Mouse (Mus musculus) midbrain, embryonic 16.5 days (tissue): ENCODE results near the gene Cd81. TPM values are rescaled to one million over a fixed set of nuclear protein-coding genes. Genes with fewer than 3 reads are reported as not detected.

Experiments used
- ATAC-seq: fragments of 200-750 bp; cut with Nextera tagmentation; 2 replicates; pipeline ENCODE4 v1.8.0; 2017; ENCODE audit warnings: moderate TSS enrichment
- H3K27ac ChIP-seq: fragments of 300-500 bp; sonication (generic); 2 replicates; pipeline ENCODE4 v1.5.1; 2014; ENCODE audit warnings: mild to moderate bottlenecking, low read length, mixed read lengths
- H3K27me3 ChIP-seq: fragments of 300-500 bp; sonication (generic); 2 replicates; pipeline ENCODE4 v1.6.1; 2014; ENCODE audit warnings: low read depth, low read length, mixed read lengths; ENCODE audit not compliant: control insufficient read depth, insufficient read depth
- H3K36me3 ChIP-seq: fragments of 300-500 bp; sonication (generic); 2 replicates; pipeline ENCODE4 v1.6.1; 2014; ENCODE audit warnings: mild to moderate bottlenecking, low read length, moderate library complexity, mixed read lengths; ENCODE audit not compliant: control insufficient read depth, insufficient read depth
- H3K4me1 ChIP-seq: fragments of 300-500 bp; sonication (generic); 2 replicates; pipeline ENCODE4 v1.6.1; 2014; ENCODE audit warnings: mild to moderate bottlenecking, low read length, mixed read lengths; ENCODE audit not compliant: control insufficient read depth, insufficient read depth
- H3K4me2 ChIP-seq: fragments of 300-500 bp; sonication (generic); 2 replicates; pipeline ENCODE4 v1.6.1; 2014; ENCODE audit warnings: mild to moderate bottlenecking, low read length, mixed read lengths
- H3K4me3 ChIP-seq: fragments of 300-500 bp; sonication (generic); 2 replicates; pipeline ENCODE4 v1.5.1; 2014; ENCODE audit warnings: low read depth, mild to moderate bottlenecking, low read length, moderate library complexity, mixed read lengths
- H3K9ac ChIP-seq: fragments of 300-500 bp; sonication (generic); 2 replicates; pipeline ENCODE4 v1.6.1; 2014; ENCODE audit warnings: low read depth, low read length, mixed read lengths
- H3K9me3 ChIP-seq: fragments of 300-500 bp; sonication (generic); replicated peaks from 2 replicates; pipeline ENCODE4 v1.6.1; 2014; ENCODE audit warnings: mild to moderate bottlenecking, low read length, mixed read lengths; ENCODE audit not compliant: control insufficient read depth, poor library complexity, severe bottlenecking
- WGBS: fragments of 180-500 bp; shearing (Covaris S2); extraction: QIAGEN DNeasy Blood & Tissue Kit; methylation state at CpG from one replicate; pipeline ENCODE4 v1.1.7; 2014; 5-methylcytosine and 5-hydroxymethylcytosine counted together
- polyA plus RNA-seq: library from polyadenylated mRNA; unstranded; fragments of >200 nt; fragmentation: Nextera tagmentation; extraction: Ambion mirVana; gene quantifications from 2 replicates; pipeline ENCODE4 v1.2.1, GENCODE M21; 2015

The Cd81 gene
- polyA plus RNA-seq, 1 experiment from 2014 or later, result 411 TPM

- H3K27me3 ChIP-seq, result no peaks in the 10 kb centered on the region
- no peak for ATAC-seq
- peaks cover 14% of the 10 kb centered on the region; the same call in 1 of the 2 replicates for H3K4me1 ChIP-seq
- H3K9me3 ChIP-seq, result no peaks in the 10 kb centered on the region
- no peak overlapping the region for H3K27ac ChIP-seq
- 89% methylated on average over 2 of the region's 2 CpGs for WGBS
- H3K4me3 ChIP-seq, result no peak overlapping the region
- no peak overlapping the region for H3K4me2 ChIP-seq
- H3K9ac ChIP-seq, result no peak overlapping the region
- peaks cover 35% of the 10 kb centered on the region for H3K36me3 ChIP-seq
Measured at GRCm38 (mm10) chr7:143062704-143063103, 10.2 kb downstream of the Cd81 start.

GRCm38 (mm10) chr7:143064226-143064625, 11.7 kb downstream of the Cd81 start:
- Histone ChIP-seq H3K9me3 (no peaks in the 10 kb centered on the region), H3K9ac (no peak overlapping the region), H3K27me3 (no peaks in the 10 kb centered on the region), H3K4me1 (peaks cover 13% of the 10 kb centered on the region), H3K27ac (no peak overlapping the region), H3K4me3 (no peak overlapping the region), H3K4me2 (no peak overlapping the region), H3K36me3 (peaks cover 37% of the 10 kb centered on the region)
- WGBS, result 30% methylated on average over 6 of the region's 6 CpGs
- ATAC-seq, result no peak

- WGBS, result 94% methylated on average over 2 of the region's 2 CpGs
- H3K9ac ChIP-seq, result no peak overlapping the region
- H3K4me1 ChIP-seq, result peaks cover 19% of the 10 kb centered on the region
- no peaks in the 10 kb centered on the region for H3K27me3 ChIP-seq
- peaks cover 37% of the 10 kb centered on the region for H3K36me3 ChIP-seq
- no peak overlapping the region for H3K4me2 ChIP-seq
- H3K4me3 ChIP-seq, result no peak overlapping the region
- no peak for ATAC-seq
- no peaks in the 10 kb centered on the region for H3K9me3 ChIP-seq
- H3K27ac ChIP-seq, result no peak overlapping the region
Measured at GRCm38 (mm10) chr7:143065692-143066091, 13.2 kb downstream of the Cd81 start.

GRCm38 (mm10) chr7:143067469-143067868, 14.9 kb downstream of the Cd81 start:
- H3K4me3 ChIP-seq, result no peak overlapping the region
- no peak overlapping the region for H3K9ac ChIP-seq
- 71% methylated on average over 2 of the region's 2 CpGs for WGBS
- H3K36me3 ChIP-seq, result peaks cover 37% of the 10 kb centered on the region
- H3K9me3 ChIP-seq, result no peaks in the 10 kb centered on the region
- no peak overlapping the region for H3K4me2 ChIP-seq
- H3K4me1 ChIP-seq, result peaks cover 22% of the 10 kb centered on the region
- no peak overlapping the region for H3K27ac ChIP-seq
- no peak for ATAC-seq
- H3K27me3 ChIP-seq, result no peaks in the 10 kb centered on the region

GRCm38 (mm10) chr7:143067897-143068296, 15.4 kb downstream of the Cd81 start:
- peak overlapping the region; percentile 73 for H3K4me2 ChIP-seq
- peak overlapping the region; percentile 69; the same call in 1 of the 2 replicates for H3K9ac ChIP-seq
- ATAC-seq, result no peak
- peaks cover 37% of the 10 kb centered on the region for H3K36me3 ChIP-seq
- H3K27ac ChIP-seq, result peak overlapping the region; percentile 93
- WGBS, result 88% methylated on average over 3 of the region's 3 CpGs
- H3K4me1 ChIP-seq, result peaks cover 22% of the 10 kb centered on the region
- no peaks in the 10 kb centered on the region for H3K27me3 ChIP-seq
- no peaks in the 10 kb centered on the region for H3K9me3 ChIP-seq
- H3K4me3 ChIP-seq, result no peak overlapping the region; the same call in 1 of the 2 replicates

GRCm38 (mm10) chr7:143068316-143068881, 15.9 kb downstream of the Cd81 start:
- 38% methylated on average over 13 of the region's 13 CpGs for WGBS
- peak overlapping the region; percentile 69 for H3K9ac ChIP-seq
- no peaks in the 10 kb centered on the region for H3K27me3 ChIP-seq
- peak overlapping the region; percentile 84 for H3K4me3 ChIP-seq
- peak overlapping the region; percentile 73 for H3K4me2 ChIP-seq
- H3K4me1 ChIP-seq, result peaks cover 22% of the 10 kb centered on the region
- H3K36me3 ChIP-seq, result peaks cover 36% of the 10 kb centered on the region
- H3K27ac ChIP-seq, result peak overlapping the region; percentile 93
- no peaks in the 10 kb centered on the region for H3K9me3 ChIP-seq
- no peak for ATAC-seq

GRCm38 (mm10) chr7:143068882-143069591, 16.5 kb downstream of the Cd81 start, which contains the start of gene Tssc4:
Tssc4 (plus strand) TSS chr7:143069249.
- ATAC-seq, result peak; percentile 98
- under 1% methylated on average over 51 of the region's 51 CpGs for WGBS

GRCm38 (mm10) chr7:143069751-143070400, 17.3 kb downstream of the Cd81 start:
- 14% methylated on average over 30 of the region's 30 CpGs for WGBS
- peak overlapping the region; percentile 99 for H3K4me2 ChIP-seq
- H3K36me3 ChIP-seq, result peaks cover 27% of the 10 kb centered on the region
- peak overlapping the region; percentile 84 for H3K4me3 ChIP-seq
- no peak for ATAC-seq
- peak overlapping the region; percentile 85 for H3K27ac ChIP-seq
- H3K4me1 ChIP-seq, result peaks cover 20% of the 10 kb centered on the region
- peak overlapping the region; percentile 93 for H3K9ac ChIP-seq
- H3K9me3 ChIP-seq, result no peaks in the 10 kb centered on the region
- no peaks in the 10 kb centered on the region for H3K27me3 ChIP-seq

More at GRCm38 (mm10) chr7:143068882-143069591, 16.5 kb downstream of the Cd81 start, which contains the start of gene Tssc4:
- H3K4me3 ChIP-seq, result peak within 1 kb of the TSS; percentile 84
- H3K4me2 ChIP-seq, result peak within 1 kb of the TSS; percentile 99
- no peaks in the 10 kb centered on the region for H3K9me3 ChIP-seq
- H3K4me1 ChIP-seq, result peaks cover 20% of the 10 kb centered on the region
- H3K27me3 ChIP-seq, result no peaks in the 10 kb centered on the region
- peak within 1 kb of the TSS; percentile 93 for H3K27ac ChIP-seq
- H3K9ac ChIP-seq, result peak within 1 kb of the TSS; percentile 93
- H3K36me3 ChIP-seq, result peaks cover 30% of the 10 kb centered on the region
